Mouse (Mus musculus) embryonic facial prominence, embryonic 15.5 days (tissue): Measurements from ENCODE around the gene Syngr4. TPM values are rescaled to one million over a fixed set of nuclear protein-coding genes. Genes with fewer than 3 reads are reported as not detected.

Experiments used
- ATAC-seq: fragments of 200-750 bp; cut with Nextera tagmentation; 2 replicates; pipeline ENCODE4 v1.8.0; 2017; ENCODE audit warnings: low read depth, moderate TSS enrichment; ENCODE audit not compliant: insufficient number of reproducible peaks, low FRiP score, low TSS enrichment
- H3K27ac ChIP-seq: fragments of 300-500 bp; sonication (generic); replicated peaks from 2 replicates; pipeline ENCODE4 v1.5.1; 2015; ENCODE audit warnings: mild to moderate bottlenecking, inconsistent platforms
- H3K27me3 ChIP-seq: fragments of 300-500 bp; sonication (generic); 2 replicates; pipeline ENCODE4 v1.6.1; 2015; ENCODE audit warnings: inconsistent platforms
- H3K36me3 ChIP-seq: fragments of 300-500 bp; sonication (generic); 2 replicates; pipeline ENCODE4 v1.6.1; 2015; ENCODE audit warnings: mild to moderate bottlenecking, inconsistent platforms
- H3K4me1 ChIP-seq: fragments of 300-500 bp; sonication (generic); 2 replicates; pipeline ENCODE4 v1.6.1; 2015; ENCODE audit warnings: inconsistent platforms
- H3K4me2 ChIP-seq: fragments of 300-500 bp; sonication (generic); replicated peaks from 2 replicates; pipeline ENCODE4 v1.6.1; 2015; ENCODE audit warnings: mild to moderate bottlenecking, inconsistent platforms
- H3K4me3 ChIP-seq: fragments of 300-500 bp; sonication (generic); replicated peaks from 2 replicates; pipeline ENCODE4 v1.5.1; 2015; ENCODE audit warnings: mild to moderate bottlenecking, inconsistent platforms
- H3K9ac ChIP-seq: fragments of 300-500 bp; sonication (generic); 2 replicates; pipeline ENCODE4 v1.6.1; 2015; ENCODE audit warnings: inconsistent platforms
- H3K9me3 ChIP-seq: fragments of 300-500 bp; sonication (generic); replicated peaks from 2 replicates; pipeline ENCODE4 v1.6.1; 2016; ENCODE audit warnings: inconsistent platforms
- WGBS: fragments of 180-500 bp; shearing (Covaris S2); methylation state at CpG from one replicate; pipeline ENCODE4 v1.1.7; 2015; 5-methylcytosine and 5-hydroxymethylcytosine counted together
- polyA plus RNA-seq: library from polyadenylated mRNA; unstranded; fragments of >200 nt; fragmentation: Nextera tagmentation; extraction: Ambion mirVana; gene quantifications from 2 replicates; pipeline ENCODE4 v1.2.1, GENCODE M21; 2015

Gene Syngr4
- polyA plus RNA-seq, 1 experiment from 2014 or later = 0.40 TPM

DNA sequence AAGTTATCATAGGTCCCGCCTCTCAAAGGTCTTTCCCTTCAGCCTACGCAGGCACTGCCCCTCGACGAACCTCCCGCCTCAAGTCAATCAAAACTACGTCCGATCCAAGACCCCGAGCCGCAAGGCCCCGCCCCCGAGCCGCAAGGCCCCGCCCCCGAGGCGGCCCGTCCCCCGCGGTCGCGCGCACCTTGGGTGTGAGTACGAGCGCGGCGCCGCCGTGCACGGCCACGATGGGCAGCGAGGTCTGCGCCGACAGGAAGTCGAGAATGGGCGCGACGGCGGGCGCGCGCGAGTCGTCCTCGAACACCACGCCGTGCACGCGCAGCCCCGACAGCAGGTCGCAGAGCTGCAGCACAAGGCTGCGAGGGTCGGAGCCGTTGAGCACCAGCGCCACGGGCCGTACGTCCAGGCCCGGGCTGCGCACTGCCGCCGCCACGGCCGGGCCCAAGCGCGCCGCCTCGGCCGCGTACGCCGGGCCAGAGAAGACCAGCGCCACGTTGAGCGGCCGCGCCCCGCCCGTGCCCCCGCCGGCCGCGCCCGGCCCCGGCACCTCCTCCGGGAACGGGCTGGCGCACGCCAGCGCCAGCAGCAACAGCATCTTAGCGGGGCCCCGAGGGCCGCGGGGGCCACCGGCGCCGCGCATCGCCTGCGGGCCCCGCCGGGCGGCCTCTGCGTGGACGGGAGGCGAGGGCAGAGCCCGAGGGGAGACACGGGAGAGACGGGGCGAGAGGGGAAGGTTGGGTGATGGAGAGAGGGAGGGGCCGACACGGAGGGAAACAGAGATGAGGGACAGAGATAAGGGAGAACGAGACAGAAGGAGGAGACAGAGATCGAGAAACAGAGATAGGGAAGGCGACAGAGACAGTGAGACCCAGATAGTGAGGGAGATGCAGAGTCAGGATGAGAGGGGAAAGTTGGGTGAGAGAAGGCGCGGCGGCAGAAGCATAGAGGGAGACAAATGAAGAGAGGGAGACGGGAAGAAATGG, 30.3 kb downstream of the Syngr4 start:
- H3K9me3 ChIP-seq = no peaks in the 10 kb centered on the region
- H3K27me3 ChIP-seq = peaks cover 23% of the 10 kb centered on the region
- peak; percentile 81 for ATAC-seq
- peak overlapping the region; percentile 68 for H3K4me3 ChIP-seq
- peaks cover 47% of the 10 kb centered on the region for H3K4me1 ChIP-seq
- no peaks in the 10 kb centered on the region for H3K36me3 ChIP-seq
- H3K27ac ChIP-seq = peak overlapping the region; percentile 81
- H3K9ac ChIP-seq = peak overlapping the region; percentile 75
- H3K4me2 ChIP-seq = peak overlapping the region; percentile 86
- under 1% methylated on average over 108 of the region's 117 CpGs for WGBS

DNA sequence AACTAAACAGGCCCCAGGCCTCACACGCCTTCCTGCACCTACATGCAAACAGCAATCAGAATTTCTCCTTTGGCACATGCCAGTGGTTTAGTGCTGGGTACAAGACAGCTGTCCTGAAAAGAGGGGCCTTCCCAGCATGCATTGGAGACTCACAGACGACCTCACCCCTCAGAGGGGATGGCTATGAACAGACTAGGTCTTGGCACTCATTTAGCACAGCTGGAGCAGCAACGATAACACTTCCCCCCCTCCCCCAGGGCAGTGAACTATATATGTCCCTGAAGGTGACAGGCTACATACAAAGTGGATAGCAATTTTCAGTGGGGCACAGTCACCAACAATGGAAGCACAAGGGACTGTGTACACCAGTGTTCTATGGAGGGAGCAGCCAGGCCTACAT, 32.1 kb downstream of the Syngr4 start:
- 44% methylated on average over 3 of the region's 3 CpGs for WGBS
- Histone ChIP-seq H3K36me3 (no peaks in the 10 kb centered on the region), H3K27ac (no peak overlapping the region), H3K4me3 (no peak overlapping the region), H3K27me3 (peaks cover 14% of the 10 kb centered on the region), H3K4me1 (peaks cover 31% of the 10 kb centered on the region), H3K9ac (no peak overlapping the region), H3K9me3 (no peaks in the 10 kb centered on the region), H3K4me2 (no peak overlapping the region)
- no peak for ATAC-seq

DNA sequence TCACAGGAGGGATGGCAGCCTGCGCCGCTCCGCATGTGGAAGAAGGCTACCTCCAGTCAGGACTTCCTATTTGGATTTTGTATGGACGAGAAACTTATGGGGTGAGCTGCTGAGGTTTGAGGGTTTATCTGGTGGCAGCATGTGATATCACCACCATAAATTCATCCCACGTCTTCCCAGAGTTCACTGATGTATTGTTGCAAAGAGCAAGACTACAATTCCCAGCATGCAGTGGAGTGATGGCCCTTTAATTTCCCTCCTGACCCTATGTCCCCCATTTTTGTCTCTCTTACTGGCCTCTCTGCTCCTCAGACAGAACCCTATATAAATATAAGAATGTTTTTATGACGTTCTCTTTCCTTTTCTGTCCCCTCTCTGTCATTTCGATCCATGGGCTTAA, 33.7 kb downstream of the Syngr4 start:
- Histone ChIP-seq H3K9me3 (no peaks in the 10 kb centered on the region), H3K9ac (no peak overlapping the region), H3K36me3 (no peaks in the 10 kb centered on the region), H3K4me2 (no peak overlapping the region), H3K27ac (no peak overlapping the region), H3K27me3 (peaks cover 11% of the 10 kb centered on the region; the same call in 1 of the 2 replicates), H3K4me1 (peaks cover 20% of the 10 kb centered on the region), H3K4me3 (no peak overlapping the region)
- WGBS = 85% methylated on average over 7 of the region's 7 CpGs
- no peak for ATAC-seq

DNA sequence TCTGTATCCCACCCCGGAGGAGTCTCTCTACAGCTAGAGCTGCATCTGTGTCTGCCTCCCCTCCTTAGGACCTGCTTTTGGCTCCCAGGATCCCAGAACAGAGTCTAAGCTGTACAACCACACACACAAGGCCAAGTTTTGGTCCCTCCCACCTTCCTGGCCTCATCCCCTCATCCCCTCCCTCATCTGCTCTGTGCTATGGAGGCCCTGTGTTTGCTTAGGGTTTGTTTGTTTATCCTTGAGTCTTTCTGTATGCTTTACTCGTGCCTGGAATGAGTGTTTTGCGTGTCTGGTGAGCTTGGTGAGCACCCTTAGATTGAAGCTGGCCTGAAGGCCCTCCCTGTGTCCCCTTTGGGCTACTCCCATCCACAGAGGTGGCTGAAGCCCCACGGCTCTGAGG, 37.5 kb downstream of the Syngr4 start:
- 56% methylated on average over 4 of the region's 4 CpGs for WGBS
- 0 out of 2 replicates have a peak, but pooled peaks have one; percentile 36 for ATAC-seq
- Histone ChIP-seq H3K27ac (no peak overlapping the region), H3K9me3 (no peaks in the 10 kb centered on the region), H3K4me3 (no peak overlapping the region), H3K9ac (no peak overlapping the region), H3K4me1 (peaks cover 18% of the 10 kb centered on the region), H3K4me2 (no peak overlapping the region), H3K36me3 (no peaks in the 10 kb centered on the region), H3K27me3 (peaks cover 26% of the 10 kb centered on the region)

DNA sequence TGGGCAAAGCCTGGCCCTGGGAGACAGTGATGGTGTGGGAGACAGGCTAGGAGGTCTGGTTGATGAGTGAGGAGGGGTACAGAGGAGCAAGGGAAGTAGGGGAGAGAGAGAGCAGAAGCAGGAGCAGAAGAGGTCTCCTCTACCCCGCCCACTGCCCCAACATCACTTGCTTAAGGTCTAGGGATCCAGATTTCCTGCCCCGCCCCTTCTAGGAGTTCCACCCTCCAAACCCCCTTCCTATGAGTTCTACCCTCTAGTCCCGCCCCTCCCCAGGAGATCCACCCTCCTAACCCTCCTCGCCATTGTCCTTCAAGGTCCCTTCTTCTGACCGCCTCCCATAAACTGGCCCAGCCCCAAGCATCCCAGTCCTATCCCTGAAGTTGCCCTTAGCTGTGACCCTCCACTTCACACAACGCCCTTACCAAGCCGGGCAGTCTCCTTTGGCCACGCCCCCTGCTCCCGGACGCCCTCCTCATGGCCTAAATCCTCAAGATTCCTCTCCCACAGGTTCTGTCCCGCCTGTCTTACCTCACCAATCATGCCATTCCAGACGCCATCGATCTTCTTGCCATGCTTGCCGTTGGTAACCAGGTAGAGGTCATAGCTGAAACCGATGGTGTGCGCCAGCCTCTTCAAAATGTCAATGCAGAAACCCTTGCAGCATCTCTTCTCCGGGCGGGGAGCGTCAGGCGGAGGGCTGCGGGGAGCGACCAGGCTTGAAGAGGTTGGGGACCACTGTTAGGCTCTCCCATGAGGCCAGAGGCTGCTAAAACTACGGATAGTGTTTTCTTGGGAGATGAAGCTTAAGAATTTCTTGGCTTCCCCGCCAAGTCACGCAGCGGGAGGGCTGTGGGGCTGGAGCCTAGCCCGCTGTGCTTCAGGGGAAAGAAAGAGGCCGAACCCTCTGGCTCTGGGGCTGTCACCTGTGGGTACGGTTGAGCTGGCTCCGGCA, 39.3 kb downstream of the Syngr4 start:
- H3K4me1 ChIP-seq = peaks cover 18% of the 10 kb centered on the region
- 0 out of 2 replicates have a peak overlapping the region, but pooled peaks have one; percentile 15 for H3K9ac ChIP-seq
- H3K4me3 ChIP-seq = peak overlapping the region; percentile 44
- H3K27ac ChIP-seq = no peak overlapping the region
- H3K36me3 ChIP-seq = no peaks in the 10 kb centered on the region
- H3K9me3 ChIP-seq = no peaks in the 10 kb centered on the region
- peak overlapping the region; percentile 70 for H3K4me2 ChIP-seq
- H3K27me3 ChIP-seq = peaks cover 26% of the 10 kb centered on the region
- ATAC-seq = 0 out of 2 replicates have a peak, but pooled peaks have one; percentile 8
- 3% methylated on average over 28 of the region's 30 CpGs for WGBS

DNA sequence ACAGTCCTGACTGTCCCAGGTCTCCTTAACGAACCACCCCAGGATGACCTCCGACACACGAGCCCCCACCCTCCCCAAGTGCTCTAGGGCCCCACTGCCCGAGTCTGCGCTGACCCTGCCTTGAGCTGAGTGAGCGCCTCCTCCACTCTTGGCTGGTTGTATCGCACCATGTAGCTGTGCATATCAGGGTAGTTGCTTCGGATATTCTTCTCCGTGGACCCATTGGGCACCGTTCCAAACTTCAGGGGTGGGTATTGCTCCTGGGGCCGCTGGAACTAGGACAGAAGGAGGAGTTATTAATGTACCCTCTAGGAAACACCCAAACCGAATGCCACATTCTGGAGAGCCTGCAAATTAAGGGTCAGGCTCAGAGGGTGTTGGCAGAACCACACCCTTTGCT, 43.4 kb downstream of the Syngr4 start:
- no peak overlapping the region for H3K9ac ChIP-seq
- 76% methylated on average over 12 of the region's 12 CpGs for WGBS
- no peaks in the 10 kb centered on the region for H3K9me3 ChIP-seq
- H3K4me3 ChIP-seq = no peak overlapping the region
- H3K27ac ChIP-seq = no peak overlapping the region
- H3K4me2 ChIP-seq = no peak overlapping the region
- no peaks in the 10 kb centered on the region for H3K36me3 ChIP-seq
- no peak for ATAC-seq
- peaks cover 20% of the 10 kb centered on the region for H3K4me1 ChIP-seq
- H3K27me3 ChIP-seq = peaks cover 18% of the 10 kb centered on the region

DNA sequence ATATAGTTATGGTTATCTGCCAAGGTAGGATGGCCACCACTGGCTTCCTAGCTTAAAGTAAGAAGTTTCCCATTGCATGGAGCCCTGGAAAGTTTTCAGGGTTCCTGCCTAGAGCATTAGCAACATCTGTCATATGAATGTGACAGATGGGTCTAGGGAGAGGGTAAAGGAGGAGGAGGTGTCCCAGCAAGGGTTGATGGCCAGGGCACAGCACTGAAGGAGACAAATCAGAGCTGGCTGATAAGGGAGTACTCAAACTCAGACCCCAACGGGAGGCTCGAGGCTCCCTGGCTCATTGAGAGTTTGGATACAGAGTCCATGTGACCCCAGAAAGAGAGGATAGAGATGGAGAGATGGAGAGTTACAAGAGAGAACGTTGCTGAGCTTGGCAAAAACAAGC, 45.9 kb downstream of the Syngr4 start:
- H3K27me3 ChIP-seq = no peaks in the 10 kb centered on the region; the same call in 1 of the 2 replicates
- H3K36me3 ChIP-seq = no peaks in the 10 kb centered on the region
- no peaks in the 10 kb centered on the region for H3K9me3 ChIP-seq
- no peak overlapping the region for H3K4me3 ChIP-seq
- no peak overlapping the region for H3K9ac ChIP-seq
- no peak overlapping the region for H3K27ac ChIP-seq
- no peak for ATAC-seq
- 72% methylated on average over 3 of the region's 3 CpGs for WGBS
- H3K4me2 ChIP-seq = no peak overlapping the region
- 0 out of 2 replicates have a peak, but pooled peaks cover 4% of the 10 kb centered on the region for H3K4me1 ChIP-seq

DNA sequence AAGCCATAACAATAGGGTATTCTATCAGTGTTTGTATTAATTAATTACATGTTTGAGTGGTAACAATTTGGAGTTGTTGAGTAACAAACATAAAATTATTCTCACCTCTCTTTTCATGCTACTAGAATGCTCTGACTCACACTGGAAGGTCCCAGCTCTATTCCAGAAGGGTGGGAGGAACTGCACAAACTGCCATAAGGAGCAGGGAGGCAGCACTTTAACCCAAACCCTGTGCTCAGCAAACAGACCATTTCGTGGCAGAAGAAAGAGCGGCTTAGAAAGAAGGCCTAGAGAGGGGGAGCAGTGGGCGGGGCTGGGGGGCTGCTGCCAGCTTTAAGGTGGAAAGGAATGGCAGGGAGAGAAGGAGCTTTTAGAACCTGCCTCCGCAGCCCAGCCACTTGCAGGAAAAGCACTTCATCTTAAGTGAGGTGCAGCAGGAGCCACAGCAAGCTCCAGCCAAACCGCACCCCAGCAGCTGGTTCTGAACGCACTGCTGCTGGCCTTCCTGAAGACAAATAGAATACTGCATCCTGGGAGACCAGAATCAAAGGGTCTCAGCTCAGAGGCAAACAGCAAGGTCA, 48.0 kb downstream of the Syngr4 start:
- Histone ChIP-seq H3K4me3 (no peak overlapping the region), H3K27me3 (no peaks in the 10 kb centered on the region; the same call in 1 of the 2 replicates), H3K9me3 (no peaks in the 10 kb centered on the region), H3K27ac (no peak overlapping the region), H3K9ac (no peak overlapping the region), H3K4me2 (no peak overlapping the region), H3K4me1 (0 out of 2 replicates have a peak, but pooled peaks cover 4% of the 10 kb centered on the region), H3K36me3 (no peaks in the 10 kb centered on the region)
- ATAC-seq = no peak
- 20% methylated on average over 6 of the region's 6 CpGs for WGBS

DNA sequence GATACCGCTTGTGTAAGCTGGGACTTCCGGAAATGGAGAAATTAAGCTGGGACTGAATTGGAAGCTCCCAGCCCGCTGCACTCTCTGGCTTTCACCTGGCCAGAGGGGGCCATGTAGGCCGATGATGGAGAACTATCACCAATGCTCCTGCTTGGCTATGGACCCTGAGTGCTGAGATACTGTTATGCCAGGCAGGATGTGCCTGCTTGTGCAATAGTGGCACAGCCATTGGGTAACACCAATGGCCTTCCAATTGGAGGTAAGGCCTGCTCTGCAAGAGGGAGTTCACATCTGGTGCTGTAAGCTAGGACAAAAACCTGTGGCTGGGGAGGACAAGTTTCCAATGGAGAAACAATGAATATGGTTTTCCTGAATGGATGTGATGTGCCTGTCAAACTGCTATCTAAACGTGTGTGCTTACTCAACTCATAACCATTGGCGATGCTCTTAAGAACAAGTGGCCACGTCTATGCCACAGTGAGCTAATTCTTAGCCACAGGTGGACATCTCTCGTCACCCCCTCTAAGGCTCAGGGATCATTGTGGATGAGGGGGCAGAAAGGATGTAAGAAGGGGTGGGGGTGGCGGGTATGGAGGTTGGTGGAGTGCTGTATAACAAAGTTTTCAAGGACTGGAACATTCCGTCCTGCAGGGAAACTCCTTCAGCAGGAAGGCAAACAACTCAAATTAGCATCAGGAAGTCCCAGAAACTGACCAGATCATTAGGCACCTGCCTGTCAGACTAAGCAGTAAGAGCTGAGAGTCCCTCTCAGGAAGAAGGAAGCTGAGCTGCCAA, 53.4 kb downstream of the Syngr4 start:
- no peak overlapping the region for H3K9ac ChIP-seq
- H3K4me1 ChIP-seq = no peaks in the 10 kb centered on the region
- H3K4me2 ChIP-seq = no peak overlapping the region
- H3K9me3 ChIP-seq = no peaks in the 10 kb centered on the region
- ATAC-seq = no peak
- 85% methylated on average over 10 of the region's 10 CpGs for WGBS
- H3K36me3 ChIP-seq = no peaks in the 10 kb centered on the region
- H3K27ac ChIP-seq = no peak overlapping the region
- peaks cover 22% of the 10 kb centered on the region for H3K27me3 ChIP-seq
- H3K4me3 ChIP-seq = no peak overlapping the region
